ENCODE assay signal across 8 mouse cellular contexts in the genomic region with DNA sequence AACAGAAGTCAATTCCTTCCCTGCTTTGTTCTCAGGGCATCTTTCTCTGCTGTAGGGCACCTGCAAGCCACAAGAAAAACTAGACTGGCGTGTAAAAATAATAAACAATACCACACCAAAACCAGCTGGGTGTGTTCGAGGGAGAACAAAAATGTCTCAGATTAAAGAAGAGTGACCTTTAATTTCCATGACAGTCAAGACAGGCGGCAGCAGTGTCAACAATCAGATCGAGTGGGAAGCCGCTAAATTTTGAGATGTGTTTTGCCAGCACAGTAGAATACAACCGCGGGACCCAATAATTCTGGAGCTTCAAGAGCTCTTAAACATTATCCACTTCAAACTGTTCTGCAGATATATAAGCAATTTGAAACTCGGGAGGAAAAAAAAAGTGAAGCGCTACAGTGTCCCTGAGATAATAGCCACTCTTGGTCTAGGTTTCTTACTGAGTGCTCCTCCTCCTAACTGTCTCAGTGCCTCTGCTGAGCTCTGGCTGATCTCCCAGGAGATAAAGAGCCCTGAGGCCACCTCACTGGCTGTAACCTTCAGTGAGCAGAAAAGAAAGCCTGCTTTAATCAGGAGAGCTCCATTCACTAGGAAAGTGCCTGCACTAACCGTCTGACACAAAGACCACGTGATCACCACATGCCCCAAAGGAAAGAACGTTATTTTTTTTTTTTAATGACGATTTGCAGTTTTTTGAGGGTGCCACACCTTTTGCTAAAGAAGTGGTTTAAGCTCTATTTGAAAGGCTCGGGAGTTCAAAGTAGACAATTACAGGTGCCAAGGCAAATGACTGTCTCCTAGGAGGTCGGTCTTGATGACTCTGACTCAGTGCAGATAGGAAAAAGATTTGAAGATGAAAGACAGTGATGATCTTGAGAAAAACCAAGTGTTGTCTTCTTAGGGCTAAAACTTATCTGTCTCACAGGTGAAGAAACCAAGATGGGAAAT.
DNase-seq lines count a peak whose midpoint lies in the region; ATAC-seq lines count a peak whose summit lies in the region.

No protein-coding gene starts in this region.

- no peak overlapping the region for H3K27ac ChIP-seq in heart, embryonic 14.5 days (replicated peaks in 1 of 2; ENCODE audit: control insufficient read depth in 1 of 2, insufficient read depth in 1 of 2, low read depth in 2 of 2, low read length in 2 of 2)
- peak overlapping the region; percentile 59 for H3K27ac ChIP-seq in midbrain, embryonic 10.5 days (replicated peaks)

- peak overlapping the region; percentile 47; the same call in 1 of the 2 replicates for H3K9ac ChIP-seq in heart, embryonic 14.5 days (ENCODE audit: low read length)

- ATAC-seq in heart, embryonic 14.5 days (ENCODE audit: insufficient number of reproducible peaks, insufficient read depth, low FRiP score, low read depth), result no peak
- ATAC-seq in CD4-positive, CD25-positive, alpha-beta regulatory T cell, adult 4 months, result peak; percentile 69
- ATAC-seq in hematopoietic stem cell, adult 5-6 weeks (replicated peaks in 1 of 2; ENCODE audit: insufficient read depth in 1 of 2, low FRiP score in 2 of 2, low TSS enrichment in 1 of 2, low read depth in 1 of 2, poor library complexity in 2 of 2, severe bottlenecking in 2 of 2), result peak; percentile 55 to 69; a peak in 2 of 4 replicates
- ATAC-seq in monocyte, adult 5-6 weeks (replicated peaks; ENCODE audit: insufficient number of reproducible peaks, low FRiP score, low TSS enrichment, poor library complexity, severe bottlenecking), result no peak

- peak overlapping the region in 1 of 2 experiments; percentile 7; a peak in 2 of 4 replicates for H3K4me3 ChIP-seq in heart, embryonic 14.5 days (ENCODE audit: control insufficient read depth in 1 of 2, insufficient read depth in 1 of 2, low read depth in 1 of 2, low read length in 2 of 2)
- no peak overlapping the region; the same call in 1 of the 2 replicates for H3K4me3 ChIP-seq in midbrain, embryonic 10.5 days

- no peaks in the 10 kb centered on the region for H3K9me3 ChIP-seq in heart, embryonic 14.5 days (ENCODE audit: control insufficient read depth, low read length)
- H3K9me3 ChIP-seq in midbrain, embryonic 10.5 days (replicated peaks), result no peaks in the 10 kb centered on the region

- H3K27me3 ChIP-seq in heart, embryonic 14.5 days (ENCODE audit: control insufficient read depth, insufficient read depth, low read length), result no peaks in the 10 kb centered on the region
- no peaks in the 10 kb centered on the region for H3K27me3 ChIP-seq in midbrain, embryonic 10.5 days (ENCODE audit: low read depth, poor library complexity, severe bottlenecking)

- H3K4me2 ChIP-seq in heart, embryonic 14.5 days (ENCODE audit: low read length), result peak overlapping the region; percentile 57

- intact Hi-C loops in heart, postnatal 14 days (cut with DNase I), result no loop called here

- peaks cover 4 to 33% of the 10 kb centered on the region in 2 experiments for H3K4me1 ChIP-seq in heart, embryonic 14.5 days (ENCODE audit: control insufficient read depth in 2 of 2, insufficient read depth in 2 of 2, low read length in 2 of 2)
- peaks cover 21% of the 10 kb centered on the region for H3K4me1 ChIP-seq in midbrain, embryonic 10.5 days

- DNase-seq in heart, postnatal 14 days, result no peak
- DNase-seq in cerebellum, adult 9-11 months, result peak; percentile 59
- DNase-seq in midbrain, embryonic 10.5 days (ENCODE audit: low spot score), result peak; percentile 39
- no peak for DNase-seq in spleen, adult 18-20 months

- 21% methylated on average over 15 of the region's 15 CpGs for WGBS in heart, embryonic 14.5 days
- WGBS in midbrain, embryonic 10.5 days, result 31% methylated on average over 15 of the region's 15 CpGs

- H3K36me3 ChIP-seq in heart, embryonic 14.5 days (ENCODE audit: control insufficient read depth, insufficient read depth, low read length), result no peaks in the 10 kb centered on the region
- no peaks in the 10 kb centered on the region for H3K36me3 ChIP-seq in midbrain, embryonic 10.5 days

Comparison
In these comparisons a context has a peak if more than half of its experiments do, and no peak if none do; other contexts are left out.
1. ATAC-seq: peak in CD4-positive, CD25-positive, alpha-beta regulatory T cell, adult 4 months (single experiment) and hematopoietic stem cell, adult 5-6 weeks (2 of 2); none in heart, embryonic 14.5 days (single experiment) and monocyte, adult 5-6 weeks (single experiment).
2. DNase-seq: peak in cerebellum, adult 9-11 months (single experiment) and midbrain, embryonic 10.5 days (single experiment); none in heart, postnatal 14 days (0 of 2) and spleen, adult 18-20 months (0 of 2).